Mouse (Mus musculus): ENCODE results near the gene Fam241b.
"Not testable (repeated sequence)": the region's sequence is repeated elsewhere in the genome, so short reads cannot be mapped to it uniquely, and the experiment has no call there.

The Fam241b gene

GRCm38 (mm10) chr10:62076248-62077134, 67.2 kb downstream of the Fam241b start:
- no peak for DNase-seq (ENCODE audit: low read depth in 2 of 2, low spot score in 2 of 2)

- not testable (repeated sequence) for DNase-seq (ENCODE audit: low read depth in 2 of 2, low spot score in 2 of 2)
These were observed 72.4 kb downstream of the Fam241b start for GRCm38 (mm10) chr10:62071346-62071745.

GRCm38 (mm10) chr10:62070636-62071035, 73.1 kb downstream of the Fam241b start:
- DNase-seq (ENCODE audit: low read depth in 2 of 2, low spot score in 2 of 2) = no peak

DNA sequence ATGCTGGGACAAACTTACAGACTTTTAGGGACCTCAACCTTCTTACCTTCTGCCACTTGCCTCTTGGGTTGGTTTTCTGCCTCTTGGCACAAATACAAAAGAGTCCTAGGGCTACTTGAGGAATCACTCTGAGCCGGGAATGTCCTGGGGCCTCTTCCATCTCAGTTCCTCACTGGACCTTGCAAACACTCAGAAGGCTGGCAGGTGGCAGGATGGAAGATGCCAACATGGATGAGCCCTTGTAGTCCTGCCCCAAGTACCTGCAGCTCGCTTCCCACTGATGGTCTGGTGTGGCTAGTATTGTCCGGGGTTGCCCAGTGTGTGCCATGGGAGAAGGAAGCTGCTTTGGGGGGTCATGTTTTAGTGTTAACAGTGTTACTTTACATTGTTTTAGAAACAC, 73.8 kb downstream of the Fam241b start:
- no peak for DNase-seq (ENCODE audit: low read depth in 2 of 2, low spot score in 2 of 2)

DNA sequence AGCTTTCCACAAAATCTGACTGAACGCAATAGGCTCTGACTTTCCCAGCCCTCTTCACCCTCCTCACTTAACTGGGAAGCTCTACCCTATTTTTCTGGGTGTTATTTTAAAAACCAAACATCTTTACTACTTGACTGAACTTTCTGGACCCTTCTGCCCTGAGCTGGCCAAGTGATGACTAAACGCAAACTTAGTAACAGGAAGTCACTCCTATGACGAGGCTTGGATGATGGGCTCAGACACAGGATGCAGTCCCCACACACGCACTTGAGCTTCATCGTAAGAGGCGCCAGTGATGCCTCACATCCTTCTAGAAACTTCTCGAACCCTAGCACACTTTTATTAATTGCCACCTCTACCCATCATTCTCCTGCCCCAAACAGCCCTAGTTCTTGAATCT, 74.3 kb downstream of the Fam241b start:
- no peak for DNase-seq (ENCODE audit: low read depth in 2 of 2, low spot score in 2 of 2)

GRCm38 (mm10) chr10:62068532-62068931, 75.2 kb downstream of the Fam241b start:
- no peak for DNase-seq (ENCODE audit: low read depth in 2 of 2, low spot score in 2 of 2)

DNA sequence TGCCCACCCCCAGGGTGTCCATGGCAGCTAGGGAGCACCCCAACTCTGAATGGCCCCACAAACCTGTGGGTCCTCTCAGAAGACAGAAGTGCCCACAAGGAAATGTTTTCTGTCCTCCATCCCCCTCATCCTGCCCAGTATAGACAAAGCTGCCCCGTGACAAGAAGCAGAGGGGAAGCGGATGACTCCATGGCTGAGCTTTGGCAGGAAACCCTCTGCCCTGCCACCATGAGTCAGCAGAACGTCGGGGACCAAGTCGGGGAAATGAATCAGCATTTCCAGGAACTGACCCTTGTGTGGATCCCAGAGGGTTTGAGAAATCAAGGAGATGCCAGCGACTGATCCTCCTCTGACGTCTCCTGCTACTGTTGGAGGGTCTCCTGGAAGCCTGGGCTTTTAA, 77.5 kb downstream of the Fam241b start:
- DNase-seq (ENCODE audit: low read depth in 2 of 2, low spot score in 2 of 2) = no peak

- DNase-seq (ENCODE audit: low read depth in 2 of 2, low spot score in 2 of 2) = no peak
These were observed 80.9 kb downstream of the Fam241b start for GRCm38 (mm10) chr10:62062786-62063185.

- no peak for DNase-seq (ENCODE audit: low read depth in 2 of 2, low spot score in 2 of 2)
These were observed 82.6 kb downstream of the Fam241b start for GRCm38 (mm10) chr10:62060969-62061678.

DNA sequence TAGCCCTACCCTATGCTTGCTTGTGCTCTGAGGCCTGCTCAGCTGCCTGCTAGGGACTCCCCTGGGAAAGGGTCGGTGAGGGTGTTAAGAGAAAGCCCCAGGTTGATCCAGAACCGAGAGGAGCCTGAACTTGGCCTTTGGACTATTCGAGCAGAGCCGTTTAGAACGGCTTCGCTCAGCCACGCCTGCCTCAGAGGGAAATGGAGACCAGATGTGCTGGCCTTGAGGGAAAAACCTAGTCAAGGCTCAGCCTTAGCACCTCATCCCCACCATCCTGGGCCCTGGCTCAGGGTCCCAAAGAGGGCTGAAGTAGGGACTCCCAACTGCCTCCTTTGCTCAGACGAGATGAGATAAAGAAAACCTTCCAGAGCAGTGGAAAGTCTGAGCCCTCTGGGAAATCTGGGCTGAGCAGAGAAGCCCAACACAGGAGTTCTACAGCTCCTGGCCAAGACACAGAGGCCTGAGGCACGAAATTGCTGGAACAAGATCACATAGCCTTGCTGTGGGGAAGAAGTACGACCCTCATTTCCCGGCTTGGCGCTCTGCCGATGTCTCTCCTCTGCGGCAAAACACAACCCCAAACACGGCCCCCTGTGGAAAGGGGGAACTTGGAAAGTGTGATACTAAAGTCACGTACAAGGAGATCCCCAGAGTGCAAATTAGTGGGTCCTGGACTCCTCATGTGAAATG, 83.4 kb downstream of the Fam241b start:
- DNase-seq (ENCODE audit: low read depth in 2 of 2, low spot score in 2 of 2) = no peak

GRCm38 (mm10) chr10:62058508-62059375, 85.0 kb downstream of the Fam241b start:
- no peak for DNase-seq (ENCODE audit: low read depth in 2 of 2, low spot score in 2 of 2)
